Comparison of ENCODE assay signal across 23 mouse cellular contexts in the genomic region with DNA sequence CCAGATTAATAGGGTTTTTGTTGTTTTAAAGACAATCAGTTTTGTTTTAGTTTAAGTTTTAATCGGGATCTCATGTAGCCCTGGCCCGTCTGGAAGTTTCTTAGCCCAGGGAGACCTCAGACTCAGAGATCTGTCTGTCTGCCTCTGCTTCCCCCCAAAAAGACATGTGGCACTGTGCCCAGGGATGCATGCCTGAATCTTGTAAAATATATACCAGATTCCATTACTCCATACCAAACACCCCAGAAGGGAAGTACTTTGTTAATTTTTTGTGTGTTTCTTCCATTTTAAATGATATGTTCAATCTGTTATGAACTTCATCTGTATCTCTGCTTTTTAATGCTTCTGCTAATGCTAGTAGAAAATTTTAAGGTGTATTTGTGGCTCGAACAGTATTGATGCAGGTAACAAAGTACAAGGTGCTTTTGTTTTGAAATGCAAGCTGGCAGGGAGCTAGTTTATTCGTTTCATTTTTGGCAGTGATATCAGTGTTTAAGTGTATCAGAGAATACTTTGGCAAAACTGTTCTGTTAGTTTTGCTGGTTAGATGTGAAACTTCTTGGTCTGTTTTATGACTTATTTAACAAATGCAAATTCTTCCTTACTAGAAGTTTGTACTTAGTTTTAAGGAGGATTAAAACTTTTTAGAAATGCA. TPM values are rescaled to one million over a fixed set of nuclear protein-coding genes. Genes with fewer than 3 reads are reported as not detected.
DNase-seq lines count a peak whose midpoint lies in the region; ATAC-seq and TF ChIP-seq lines count a peak whose summit lies in the region.
"Had no signal": no experiment of that assay in that cellular context is flagged by ENCODE, and none has a peak within 500 bp of the region (broad histone marks: within the 10 kb centered on the region; RNA-seq: fewer than 3 reads in every experiment).

No protein-coding gene starts in this region.

- intact Hi-C loops in heart, adult 2 months (cut with DNase I): no loop called here

- H3K4me3 ChIP-seq in heart, adult 2 months: no peak overlapping the region
- H3K4me3 ChIP-seq in layer of hippocampus, adult 2 months: peak overlapping the region; percentile 1; the same call in 1 of the 2 replicates
- no peak overlapping the region for H3K4me3 ChIP-seq in liver, adult 2 months (ENCODE audit: insufficient read depth, low read depth, low read length)
- H3K4me3 ChIP-seq in liver, embryonic 11.5 days (ENCODE audit: low read depth, low read length): no peak overlapping the region
- no peak overlapping the region for H3K4me3 ChIP-seq in midbrain, embryonic 11.5 days (ENCODE audit: low read depth, low read length)
- H3K4me3 ChIP-seq in midbrain, embryonic 15.5 days: no peak overlapping the region

- H3K4me1 ChIP-seq in heart, adult 2 months (ENCODE audit: control insufficient read depth, insufficient read depth, low read length): peaks cover 10% of the 10 kb centered on the region
- H3K4me1 ChIP-seq in liver, adult 2 months (ENCODE audit: control insufficient read depth, insufficient read depth, low read length): peaks cover 11% of the 10 kb centered on the region
- H3K4me1 ChIP-seq in liver, embryonic 11.5 days (replicated peaks; ENCODE audit: control insufficient read depth, insufficient read depth, low read length): no peaks in the 10 kb centered on the region
- H3K4me1 ChIP-seq in midbrain, embryonic 11.5 days (ENCODE audit: control insufficient read depth, insufficient read depth, low read length): no peaks in the 10 kb centered on the region
- H3K4me1 ChIP-seq in midbrain, embryonic 15.5 days: 0 out of 2 replicates have a peak, but pooled peaks cover 3% of the 10 kb centered on the region

- no peak overlapping the region for H3K4me2 ChIP-seq in liver, embryonic 11.5 days
- no peak overlapping the region for H3K4me2 ChIP-seq in midbrain, embryonic 11.5 days
- no peak overlapping the region for H3K4me2 ChIP-seq in midbrain, embryonic 15.5 days

- WGBS in heart, adult 2 months: 67% methylated on average over 4 of the region's 4 CpGs
- WGBS in liver, adult 2 months: 46% methylated on average over 4 of the region's 4 CpGs
- WGBS in liver, embryonic 11.5 days: 91% methylated on average over 4 of the region's 4 CpGs
- WGBS in midbrain, embryonic 11.5 days: 91% methylated on average over 4 of the region's 4 CpGs
- WGBS in midbrain, embryonic 15.5 days: 95% methylated on average over 4 of the region's 4 CpGs

- no peaks in the 10 kb centered on the region for H3K27me3 ChIP-seq in heart, adult 2 months (ENCODE audit: control insufficient read depth, insufficient read depth, low read length)
- H3K27me3 ChIP-seq in liver, adult 2 months (ENCODE audit: control insufficient read depth, insufficient read depth, low read length): no peaks in the 10 kb centered on the region
- H3K27me3 ChIP-seq in liver, embryonic 11.5 days (replicated peaks; ENCODE audit: control insufficient read depth, insufficient read depth, low read length): no peaks in the 10 kb centered on the region
- no peaks in the 10 kb centered on the region for H3K27me3 ChIP-seq in midbrain, embryonic 11.5 days (ENCODE audit: control insufficient read depth, insufficient read depth, low read length)
- no peaks in the 10 kb centered on the region for H3K27me3 ChIP-seq in midbrain, embryonic 15.5 days (replicated peaks)
- H3K27me3 ChIP-seq: CH12.LX, Patski had no signal

- no peaks in the 10 kb centered on the region; the same call in 1 of the 2 replicates for H3K79me2 ChIP-seq in heart, adult 2 months (replicated peaks; ENCODE audit: control insufficient read depth, insufficient read depth, low read length)
- peaks cover 3% of the 10 kb centered on the region; the same call in 1 of the 2 replicates for H3K79me2 ChIP-seq in liver, adult 2 months (ENCODE audit: control insufficient read depth, insufficient read depth, low read length)

- H3K27ac ChIP-seq in heart, adult 2 months: no peak overlapping the region
- H3K27ac ChIP-seq in layer of hippocampus, adult 2 months: no peak overlapping the region
- peak overlapping the region; percentile 91 for H3K27ac ChIP-seq in liver, adult 2 months (replicated peaks; ENCODE audit: insufficient read depth, low read depth, low read length)
- H3K27ac ChIP-seq in liver, embryonic 11.5 days (ENCODE audit: low read depth, low read length): no peak overlapping the region
- H3K27ac ChIP-seq in midbrain, embryonic 11.5 days (ENCODE audit: low read depth, low read length): no peak overlapping the region
- H3K27ac ChIP-seq in midbrain, embryonic 15.5 days: no peak overlapping the region

- no peak for TF ChIP-seq CTCF in heart, adult 2 months (IDR thresholded peaks at IDR 0.05)
- no peak for TF ChIP-seq CTCF in layer of hippocampus, adult 2 months (conservative IDR thresholded peaks at IDR 0.05)
- no peak for TF ChIP-seq CTCF in liver, adult 2 months (IDR thresholded peaks at IDR 0.05; ENCODE audit: low read depth, low read length)

- H3K9me3 ChIP-seq in liver, embryonic 11.5 days (ENCODE audit: control insufficient read depth, low read length): no peaks in the 10 kb centered on the region
- H3K9me3 ChIP-seq in midbrain, embryonic 11.5 days (ENCODE audit: control insufficient read depth, low read length): no peaks in the 10 kb centered on the region
- H3K9me3 ChIP-seq in midbrain, embryonic 15.5 days: no peaks in the 10 kb centered on the region
- H3K9me3 ChIP-seq: G1E had no signal

- H3K36me3 ChIP-seq in heart, adult 2 months (ENCODE audit: control insufficient read depth, insufficient read depth, low read length): peaks cover 38% of the 10 kb centered on the region
- H3K36me3 ChIP-seq in liver, adult 2 months (ENCODE audit: control insufficient read depth, insufficient read depth, low read length): peaks cover 28% of the 10 kb centered on the region
- peaks cover 19% of the 10 kb centered on the region for H3K36me3 ChIP-seq in liver, embryonic 11.5 days (ENCODE audit: control insufficient read depth, insufficient read depth, low read length)
- H3K36me3 ChIP-seq in midbrain, embryonic 11.5 days (ENCODE audit: control insufficient read depth, insufficient read depth, low read length): peaks cover 8% of the 10 kb centered on the region
- peaks cover 24% of the 10 kb centered on the region for H3K36me3 ChIP-seq in midbrain, embryonic 15.5 days (replicated peaks)

- no peak for TF ChIP-seq POLR2A in heart, adult 2 months (IDR thresholded peaks at IDR 0.05; ENCODE audit: insufficient read depth, low read depth, low read length)
- TF ChIP-seq POLR2A in liver, adult 2 months (IDR thresholded peaks at IDR 0.05; ENCODE audit: extremely low read depth, insufficient read depth, low read length): no peak

- H3K9ac ChIP-seq in heart, adult 2 months (ENCODE audit: low read depth, low read length): no peak overlapping the region
- H3K9ac ChIP-seq in liver, adult 2 months (ENCODE audit: low read depth, low read length): no peak overlapping the region; the same call in 1 of the 2 replicates
- no peak overlapping the region for H3K9ac ChIP-seq in liver, embryonic 11.5 days (ENCODE audit: low read depth, low read length)
- no peak overlapping the region for H3K9ac ChIP-seq in midbrain, embryonic 11.5 days (ENCODE audit: low read length)
- no peak overlapping the region for H3K9ac ChIP-seq in midbrain, embryonic 15.5 days

- ATAC-seq in liver, embryonic 11.5 days (replicated peaks; ENCODE audit: low FRiP score): no peak
- ATAC-seq in midbrain, embryonic 11.5 days (ENCODE audit: low FRiP score): no peak
- no peak for ATAC-seq in midbrain, embryonic 15.5 days (replicated peaks)
- ATAC-seq: activated CD4-positive, CD25-positive, alpha-beta regulatory T cell, adult 4 months; CD4-positive, CD25-positive, alpha-beta regulatory T cell, adult 4 months; Patski had no signal

- TF ChIP-seq EP300 in heart, adult 2 months (IDR thresholded peaks at IDR 0.05; ENCODE audit: insufficient read depth, low read depth, low read length): no peak

- DNase-seq in heart, adult 11 months: peak; percentile 66
- DNase-seq in heart, adult 2 months: no peak
- no peak for DNase-seq in layer of hippocampus, adult 2 months (ENCODE audit: low spot score in 2 of 2)
- no peak for DNase-seq in layer of hippocampus, postnatal 10 days (ENCODE audit: low spot score in 2 of 2)
- DNase-seq in liver, adult 2 months (ENCODE audit: extremely low read depth, low read depth, low spot score): peak; percentile 95
- no peak for DNase-seq in liver, embryonic 11.5 days (ENCODE audit: low spot score)
- peak; percentile 68 for DNase-seq in midbrain, embryonic 11.5 days (ENCODE audit: low spot score, missing footprints)
- DNase-seq: adrenal gland, adult 2 months; adrenal gland, adult 8-10 months; adrenal gland, postnatal 10 days; adrenal gland, postnatal 14 days; adrenal gland, postnatal 25 days; adrenal gland, postnatal 36 days; B cell, adult 2 months; cerebellum, adult 11 months; cerebellum, adult 11-12 months had no signal

RNA-seq across cellular contexts. Expression of a gene that starts 8.0 kb away (rescaled TPM):
- 10 to 100 TPM; 68.6 to 80.4 TPM for total RNA-seq in heart, adult 2 months (2021)
- 20.4 and 37.3 TPM in 2 replicates for polyA plus RNA-seq in heart, adult 2 months (2012; rRNA removed)
- 100 to 1,000 TPM; 105 to 114 TPM for total RNA-seq in layer of hippocampus, adult 2 months (2021)
- 10 to 100 TPM; 75.1 to 84.3 TPM for total RNA-seq in layer of hippocampus, postnatal 10 days (2021)
- 33.5 and 37.3 TPM in 2 replicates for total RNA-seq in liver, adult 2 months (2014; rRNA removed)
- polyA plus RNA-seq in liver, adult 2 months (2012; rRNA removed): 6.8 and 8.6 TPM in 2 replicates
- polyA plus RNA-seq in liver, embryonic 11.5 days (2014; fragmentation: Nextera tagmentation; extraction: Ambion mirVana): 27.9 and 29.6 TPM in 2 replicates
- polyA plus RNA-seq in midbrain, embryonic 11.5 days (2014; fragmentation: Nextera tagmentation; extraction: Ambion mirVana): 45.5 and 52.9 TPM in 2 replicates
- 49.4 and 50.8 TPM in 2 replicates for polyA plus RNA-seq in midbrain, embryonic 15.5 days (2015; fragmentation: Nextera tagmentation; extraction: Ambion mirVana)

RNA-seq across cellular contexts. Expression of a gene that starts 30.5 kb away (rescaled TPM):
- total RNA-seq in heart, adult 2 months (2021): 10 to 100 TPM; 22.6 to 27.0 TPM
- polyA plus RNA-seq in heart, adult 2 months (2012; rRNA removed): 16.8 and 20.6 TPM in 2 replicates
- total RNA-seq in layer of hippocampus, adult 2 months (2021): 1 to 10 TPM; 7.4 to 9.2 TPM
- 1 to 10 TPM; 4.2 to 9.8 TPM for total RNA-seq in layer of hippocampus, postnatal 10 days (2021)
- 1.8 and 1.9 TPM in 2 replicates for total RNA-seq in liver, adult 2 months (2014; rRNA removed)
- polyA plus RNA-seq in liver, adult 2 months (2012; rRNA removed): 2.8 and 3.4 TPM in 2 replicates
- polyA plus RNA-seq in liver, embryonic 11.5 days (2014; fragmentation: Nextera tagmentation; extraction: Ambion mirVana): 0.70 and 1.2 TPM in 2 replicates
- polyA plus RNA-seq in midbrain, embryonic 11.5 days (2014; fragmentation: Nextera tagmentation; extraction: Ambion mirVana): 0.46 and 0.63 TPM in 2 replicates
- 0.92 and 1.3 TPM in 2 replicates for polyA plus RNA-seq in midbrain, embryonic 15.5 days (2015; fragmentation: Nextera tagmentation; extraction: Ambion mirVana)
- total RNA-seq: MEL had no signal
- polyA plus RNA-seq: G1E had no signal

RNA-seq across cellular contexts. Expression of a gene that starts 34.4 kb away (rescaled TPM):
- total RNA-seq in heart, adult 2 months (2021): 1 to 10 TPM; 6.6 to 7.4 TPM
- polyA plus RNA-seq in heart, adult 2 months (2012; rRNA removed): 4.9 and 6.6 TPM in 2 replicates
- 10 to 100 TPM; 51.2 to 52.4 TPM for total RNA-seq in layer of hippocampus, adult 2 months (2021)
- 10 to 100 TPM; 31.0 to 36.5 TPM for total RNA-seq in layer of hippocampus, postnatal 10 days (2021)
- total RNA-seq in liver, adult 2 months (2014; rRNA removed): 6.9 and 7.2 TPM in 2 replicates
- 8.3 and 9.4 TPM in 2 replicates for polyA plus RNA-seq in liver, adult 2 months (2012; rRNA removed)
- 3.8 and 5.0 TPM in 2 replicates for polyA plus RNA-seq in liver, embryonic 11.5 days (2014; fragmentation: Nextera tagmentation; extraction: Ambion mirVana)
- polyA plus RNA-seq in midbrain, embryonic 11.5 days (2014; fragmentation: Nextera tagmentation; extraction: Ambion mirVana): 7.3 and 8.8 TPM in 2 replicates
- polyA plus RNA-seq in midbrain, embryonic 15.5 days (2015; fragmentation: Nextera tagmentation; extraction: Ambion mirVana): 13.2 and 14.3 TPM in 2 replicates

RNA-seq across cellular contexts. Expression of a gene that starts 49.7 kb away (rescaled TPM):
- total RNA-seq in heart, adult 2 months (2021): 100 to 1,000 TPM in 1 of 2 experiments, 10 to 100 TPM in 1; 85.8 to 101 TPM
- 70.1 and 94.1 TPM in 2 replicates for polyA plus RNA-seq in heart, adult 2 months (2012; rRNA removed)
- total RNA-seq in layer of hippocampus, adult 2 months (2021): 10 to 100 TPM; 51.5 to 53.0 TPM
- 10 to 100 TPM; 40.4 to 46.4 TPM for total RNA-seq in layer of hippocampus, postnatal 10 days (2021)
- 241 and 247 TPM in 2 replicates for total RNA-seq in liver, adult 2 months (2014; rRNA removed)
- 183 and 205 TPM in 2 replicates for polyA plus RNA-seq in liver, adult 2 months (2012; rRNA removed)
- 90.6 and 98.4 TPM in 2 replicates for polyA plus RNA-seq in liver, embryonic 11.5 days (2014; fragmentation: Nextera tagmentation; extraction: Ambion mirVana)
- 96.7 and 97.2 TPM in 2 replicates for polyA plus RNA-seq in midbrain, embryonic 11.5 days (2014; fragmentation: Nextera tagmentation; extraction: Ambion mirVana)
- polyA plus RNA-seq in midbrain, embryonic 15.5 days (2015; fragmentation: Nextera tagmentation; extraction: Ambion mirVana): 65.8 and 71.8 TPM in 2 replicates

Comparison
In these comparisons a context has a peak if more than half of its experiments do, and no peak if none do; other contexts are left out.
1. DNase-seq: peak in heart, adult 11 months (single experiment), liver, adult 2 months (single experiment) and midbrain, embryonic 11.5 days (single experiment); none in heart, adult 2 months (0 of 2), layer of hippocampus, adult 2 months (0 of 2), layer of hippocampus, postnatal 10 days (0 of 2) and liver, embryonic 11.5 days (single experiment).